Mouse (Mus musculus): Measurements from ENCODE around the gene Kctd21. TPM values are rescaled to one million over a fixed set of nuclear protein-coding genes. Genes with fewer than 3 reads are reported as not detected.

The Kctd21 gene
- polyA plus RNA-seq (2012; rRNA removed) (5.5 and 6.8 TPM in 2 replicates), polyA plus RNA-seq (2014; fragmentation: Nextera tagmentation; extraction: Ambion mirVana) (5.2 and 5.4 TPM in 2 replicates)

- peak; percentile 94 for DNase-seq (ENCODE audit: low spot score)
- Histone ChIP-seq H3K4me1 (ENCODE audit: control insufficient read depth, insufficient read depth, low read length) (peaks cover 12% of the 10 kb centered on the region), H3K36me3 (ENCODE audit: control insufficient read depth, insufficient read depth, low read length) (no peaks in the 10 kb centered on the region), H3K27ac (replicated peaks; ENCODE audit: low read depth, low read length) (no peak within 1 kb of the TSS), H3K9me3 (ENCODE audit: control insufficient read depth, low read length) (no peaks in the 10 kb centered on the region), H3K9ac (ENCODE audit: low read depth, low read length, severe bottlenecking) (peak within 1 kb of the TSS; percentile 74), H3K27me3 (ENCODE audit: control insufficient read depth, insufficient read depth, low read length) (no peaks in the 10 kb centered on the region), H3K4me3 (replicated peaks; ENCODE audit: low read length) (peak within 1 kb of the TSS; percentile 78), H3K4me2 (replicated peaks; ENCODE audit: low read depth, low read length, severe bottlenecking) (peak within 1 kb of the TSS; percentile 75)
- ATAC-seq (ENCODE audit: low FRiP score, low read depth): peak; percentile 100
- 2% methylated on average over 52 of the region's 68 CpGs for WGBS
- TF ChIP-seq POLR2A (IDR thresholded peaks at IDR 0.05; ENCODE audit: borderline replicate concordance, extremely low read depth, insufficient read depth, insufficient read length): 0 out of 2 replicates have a peak, but pooled peaks have one; percentile 37
These were observed at the start of gene Kctd21, which contains the start of gene Usp35 for GRCm38 (mm10) chr7:97331726-97332666. Kctd21 (plus strand) TSS chr7:97332327. Usp35 (minus strand) TSS chr7:97332020.

- Histone ChIP-seq H3K9me3 (ENCODE audit: control insufficient read depth, low read length) (no peaks in the 10 kb centered on the region), H3K27me3 (ENCODE audit: control insufficient read depth, insufficient read depth, low read length) (no peaks in the 10 kb centered on the region), H3K27ac (replicated peaks; ENCODE audit: low read depth, low read length) (no peak overlapping the region), H3K9ac (ENCODE audit: low read depth, low read length, severe bottlenecking) (no peak overlapping the region), H3K36me3 (ENCODE audit: control insufficient read depth, insufficient read depth, low read length) (no peaks in the 10 kb centered on the region), H3K4me1 (ENCODE audit: control insufficient read depth, insufficient read depth, low read length) (no peaks in the 10 kb centered on the region), H3K4me3 (replicated peaks; ENCODE audit: low read length) (no peak overlapping the region), H3K4me2 (replicated peaks; ENCODE audit: low read depth, low read length, severe bottlenecking) (no peak overlapping the region)
- DNase-seq (ENCODE audit: low spot score): no peak
- no peak for TF ChIP-seq POLR2A (IDR thresholded peaks at IDR 0.05; ENCODE audit: borderline replicate concordance, extremely low read depth, insufficient read depth, insufficient read length)
- no peak for ATAC-seq (ENCODE audit: low FRiP score, low read depth)
- WGBS: 54% methylated on average over 2 of the region's 2 CpGs
These were observed 35.1 kb upstream of the Kctd21 start for GRCm38 (mm10) chr7:97296986-97297385.

GRCm38 (mm10) chr7:97297466-97297865 lies 34.7 kb upstream of the Kctd21 start:
- no peak overlapping the region for H3K27ac ChIP-seq (replicated peaks; ENCODE audit: low read depth, low read length)
- no peak for TF ChIP-seq POLR2A (IDR thresholded peaks at IDR 0.05; ENCODE audit: borderline replicate concordance, extremely low read depth, insufficient read depth, insufficient read length)
- peak; percentile 66 for DNase-seq (ENCODE audit: low spot score)
- no peak for ATAC-seq (ENCODE audit: low FRiP score, low read depth)
- 2% methylated on average over 2 of the region's 2 CpGs for WGBS
- no peak overlapping the region for H3K4me3 ChIP-seq (replicated peaks; ENCODE audit: low read length)
- H3K4me1 ChIP-seq (ENCODE audit: control insufficient read depth, insufficient read depth, low read length): no peaks in the 10 kb centered on the region
- no peak overlapping the region for H3K4me2 ChIP-seq (replicated peaks; ENCODE audit: low read depth, low read length, severe bottlenecking)
- H3K9me3 ChIP-seq (ENCODE audit: control insufficient read depth, low read length): no peaks in the 10 kb centered on the region
- no peaks in the 10 kb centered on the region for H3K27me3 ChIP-seq (ENCODE audit: control insufficient read depth, insufficient read depth, low read length)
- H3K9ac ChIP-seq (ENCODE audit: low read depth, low read length, severe bottlenecking): no peak overlapping the region
- H3K36me3 ChIP-seq (ENCODE audit: control insufficient read depth, insufficient read depth, low read length): no peaks in the 10 kb centered on the region

GRCm38 (mm10) chr7:97298279-97298678 lies 33.8 kb upstream of the Kctd21 start:
- no peak overlapping the region for H3K9ac ChIP-seq (ENCODE audit: low read depth, low read length, severe bottlenecking)

DNA sequence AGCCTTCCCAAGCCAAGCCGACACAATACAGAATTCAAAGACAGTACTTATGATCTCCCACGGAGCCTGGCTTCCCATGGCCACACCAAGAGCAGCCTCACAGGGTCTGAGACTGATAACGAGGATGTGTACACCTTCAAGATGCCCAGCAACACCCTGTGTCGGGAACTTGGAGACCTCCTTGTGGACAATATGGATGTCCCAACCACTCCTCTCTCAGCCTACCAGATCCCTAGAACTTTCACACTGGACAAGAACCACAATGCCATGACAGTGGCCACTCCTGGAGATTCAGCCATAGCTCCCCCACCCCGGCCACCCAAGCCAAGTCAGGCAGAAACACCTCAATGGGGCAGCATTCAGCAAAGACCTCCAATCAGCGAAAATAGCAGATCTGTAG lies 33.2 kb upstream of the Kctd21 start:
- Histone ChIP-seq H3K4me1 (ENCODE audit: control insufficient read depth, insufficient read depth, low read length) (no peaks in the 10 kb centered on the region), H3K36me3 (ENCODE audit: control insufficient read depth, insufficient read depth, low read length) (peaks cover 5% of the 10 kb centered on the region), H3K27ac (replicated peaks; ENCODE audit: low read depth, low read length) (no peak overlapping the region), H3K4me3 (replicated peaks; ENCODE audit: low read length) (no peak overlapping the region), H3K9ac (ENCODE audit: low read depth, low read length, severe bottlenecking) (no peak overlapping the region), H3K4me2 (replicated peaks; ENCODE audit: low read depth, low read length, severe bottlenecking) (no peak overlapping the region), H3K9me3 (ENCODE audit: control insufficient read depth, low read length) (no peaks in the 10 kb centered on the region), H3K27me3 (ENCODE audit: control insufficient read depth, insufficient read depth, low read length) (no peaks in the 10 kb centered on the region)
- WGBS: 80% methylated on average over 6 of the region's 6 CpGs
- no peak for TF ChIP-seq POLR2A (IDR thresholded peaks at IDR 0.05; ENCODE audit: borderline replicate concordance, extremely low read depth, insufficient read depth, insufficient read length)
- ATAC-seq (ENCODE audit: low FRiP score, low read depth): no peak
- no peak for DNase-seq (ENCODE audit: low spot score)

More at GRCm38 (mm10) chr7:97298279-97298678, 33.8 kb upstream of the Kctd21 start:
- no peak overlapping the region for H3K4me2 ChIP-seq (replicated peaks; ENCODE audit: low read depth, low read length, severe bottlenecking)
- no peaks in the 10 kb centered on the region for H3K4me1 ChIP-seq (ENCODE audit: control insufficient read depth, insufficient read depth, low read length)
- DNase-seq (ENCODE audit: low spot score): no peak
- no peaks in the 10 kb centered on the region for H3K36me3 ChIP-seq (ENCODE audit: control insufficient read depth, insufficient read depth, low read length)
- 88% methylated on average over 2 of the region's 2 CpGs for WGBS
- ATAC-seq (ENCODE audit: low FRiP score, low read depth): no peak
- no peak for TF ChIP-seq POLR2A (IDR thresholded peaks at IDR 0.05; ENCODE audit: borderline replicate concordance, extremely low read depth, insufficient read depth, insufficient read length)
- H3K27ac ChIP-seq (replicated peaks; ENCODE audit: low read depth, low read length): no peak overlapping the region
- no peaks in the 10 kb centered on the region for H3K9me3 ChIP-seq (ENCODE audit: control insufficient read depth, low read length)
- H3K4me3 ChIP-seq (replicated peaks; ENCODE audit: low read length): no peak overlapping the region
- H3K27me3 ChIP-seq (ENCODE audit: control insufficient read depth, insufficient read depth, low read length): no peaks in the 10 kb centered on the region

Data from limb, embryonic 14.5 days (tissue).